Mouse (Mus musculus): ENCODE measurements around the gene Pnpla3. TPM values are rescaled to one million over a fixed set of nuclear protein-coding genes. Genes with fewer than 3 reads are reported as not detected.

The Pnpla3 gene
- polyA plus RNA-seq, 1 experiment: not detected

GRCm38 (mm10) chr15:84191724-84192057 lies 24.1 kb downstream of the Pnpla3 start:
- peaks cover 35% of the 10 kb centered on the region for H3K36me3 ChIP-seq (ENCODE audit: control insufficient read depth)
- TF ChIP-seq GATA1 (IDR thresholded peaks at IDR 0.05; ENCODE audit: low read length) (no peak), TAL1 (IDR thresholded peaks at IDR 0.05; ENCODE audit: low read length) (no peak)
- H3K27me3 ChIP-seq (ENCODE audit: control insufficient read depth): no peaks in the 10 kb centered on the region
- no peaks in the 10 kb centered on the region for H3K9me3 ChIP-seq (ENCODE audit: control insufficient read depth, low read length)
- peak overlapping the region; percentile 87 for H3K4me3 ChIP-seq (replicated peaks)
- H3K4me1 ChIP-seq (ENCODE audit: control insufficient read depth): peaks cover 42% of the 10 kb centered on the region

- H3K9me3 ChIP-seq (ENCODE audit: control insufficient read depth, low read length): no peaks in the 10 kb centered on the region
- TF ChIP-seq TAL1 (IDR thresholded peaks at IDR 0.05; ENCODE audit: low read length) (no peak), GATA1 (IDR thresholded peaks at IDR 0.05; ENCODE audit: low read length) (no peak)
- H3K4me3 ChIP-seq (replicated peaks): peak within 1 kb of the TSS; percentile 87
- H3K4me1 ChIP-seq (ENCODE audit: control insufficient read depth): peaks cover 42% of the 10 kb centered on the region
- H3K36me3 ChIP-seq (ENCODE audit: control insufficient read depth): peaks cover 40% of the 10 kb centered on the region
- H3K27me3 ChIP-seq (ENCODE audit: control insufficient read depth): no peaks in the 10 kb centered on the region
These were observed 24.6 kb downstream of the Pnpla3 start, which contains the start of gene Samm50 for GRCm38 (mm10) chr15:84192058-84192791. Samm50 (plus strand) TSS chr15:84192241.

GRCm38 (mm10) chr15:84196486-84197165 lies 29.0 kb downstream of the Pnpla3 start:
- Histone ChIP-seq H3K9me3 (ENCODE audit: control insufficient read depth, low read length) (no peaks in the 10 kb centered on the region), H3K27me3 (ENCODE audit: control insufficient read depth) (no peaks in the 10 kb centered on the region), H3K4me3 (replicated peaks) (no peak overlapping the region), H3K4me1 (ENCODE audit: control insufficient read depth) (peaks cover 29% of the 10 kb centered on the region), H3K36me3 (ENCODE audit: control insufficient read depth) (peaks cover 82% of the 10 kb centered on the region)
- no peak for TF ChIP-seq GATA1 (IDR thresholded peaks at IDR 0.05; ENCODE audit: low read length)
- TF ChIP-seq TAL1 (IDR thresholded peaks at IDR 0.05; ENCODE audit: low read length): no peak

- Histone ChIP-seq H3K4me3 (replicated peaks) (no peak overlapping the region), H3K36me3 (ENCODE audit: control insufficient read depth) (peaks cover 96% of the 10 kb centered on the region), H3K27me3 (ENCODE audit: control insufficient read depth) (no peaks in the 10 kb centered on the region), H3K9me3 (ENCODE audit: control insufficient read depth, low read length) (no peaks in the 10 kb centered on the region), H3K4me1 (ENCODE audit: control insufficient read depth) (peaks cover 59% of the 10 kb centered on the region)
- no peak for TF ChIP-seq GATA1 (IDR thresholded peaks at IDR 0.05; ENCODE audit: low read length)
- no peak for TF ChIP-seq TAL1 (IDR thresholded peaks at IDR 0.05; ENCODE audit: low read length)
These were observed 39.7 kb downstream of the Pnpla3 start for GRCm38 (mm10) chr15:84207327-84207726.

- H3K4me3 ChIP-seq (replicated peaks): peak overlapping the region; percentile 56
- H3K36me3 ChIP-seq (ENCODE audit: control insufficient read depth): peaks cover 96% of the 10 kb centered on the region
- no peaks in the 10 kb centered on the region for H3K27me3 ChIP-seq (ENCODE audit: control insufficient read depth)
- no peaks in the 10 kb centered on the region for H3K9me3 ChIP-seq (ENCODE audit: control insufficient read depth, low read length)
- H3K4me1 ChIP-seq (ENCODE audit: control insufficient read depth): peaks cover 65% of the 10 kb centered on the region
- TF ChIP-seq TAL1 (IDR thresholded peaks at IDR 0.05; ENCODE audit: low read length): peak; percentile 92
- peak; percentile 89 for TF ChIP-seq GATA1 (IDR thresholded peaks at IDR 0.05; ENCODE audit: low read length)
These were observed 42.1 kb downstream of the Pnpla3 start for GRCm38 (mm10) chr15:84209517-84210412.

- Histone ChIP-seq H3K4me1 (ENCODE audit: control insufficient read depth) (peaks cover 65% of the 10 kb centered on the region), H3K27me3 (ENCODE audit: control insufficient read depth) (no peaks in the 10 kb centered on the region), H3K4me3 (replicated peaks) (peak overlapping the region; percentile 56), H3K36me3 (ENCODE audit: control insufficient read depth) (peaks cover 96% of the 10 kb centered on the region), H3K9me3 (ENCODE audit: control insufficient read depth, low read length) (no peaks in the 10 kb centered on the region)
- TF ChIP-seq TAL1 (IDR thresholded peaks at IDR 0.05; ENCODE audit: low read length) (no peak), GATA1 (IDR thresholded peaks at IDR 0.05; ENCODE audit: low read length) (no peak)
These were observed 42.8 kb downstream of the Pnpla3 start for GRCm38 (mm10) chr15:84210461-84210860.

- Histone ChIP-seq H3K9me3 (ENCODE audit: control insufficient read depth, low read length) (no peaks in the 10 kb centered on the region), H3K4me1 (ENCODE audit: control insufficient read depth) (peaks cover 65% of the 10 kb centered on the region), H3K27me3 (ENCODE audit: control insufficient read depth) (no peaks in the 10 kb centered on the region), H3K36me3 (ENCODE audit: control insufficient read depth) (peaks cover 91% of the 10 kb centered on the region), H3K4me3 (replicated peaks) (peak overlapping the region; percentile 56)
- TF ChIP-seq GATA1 (IDR thresholded peaks at IDR 0.05; ENCODE audit: low read length) (no peak), TAL1 (IDR thresholded peaks at IDR 0.05; ENCODE audit: low read length) (no peak)
These were observed 43.3 kb downstream of the Pnpla3 start for GRCm38 (mm10) chr15:84210941-84211340.

GRCm38 (mm10) chr15:84211564-84211963 lies 43.9 kb downstream of the Pnpla3 start:
- peaks cover 62% of the 10 kb centered on the region for H3K4me1 ChIP-seq (ENCODE audit: control insufficient read depth)
- H3K27me3 ChIP-seq (ENCODE audit: control insufficient read depth): no peaks in the 10 kb centered on the region
- no peak for TF ChIP-seq TAL1 (IDR thresholded peaks at IDR 0.05; ENCODE audit: low read length)
- TF ChIP-seq GATA1 (IDR thresholded peaks at IDR 0.05; ENCODE audit: low read length): no peak
- peaks cover 85% of the 10 kb centered on the region for H3K36me3 ChIP-seq (ENCODE audit: control insufficient read depth)
- H3K4me3 ChIP-seq (replicated peaks): no peak overlapping the region
- no peaks in the 10 kb centered on the region for H3K9me3 ChIP-seq (ENCODE audit: control insufficient read depth, low read length)

All from erythroblast, embryonic 14.5 days (primary cell).